Mouse (Mus musculus) stomach, postnatal 0 days (tissue): ENCODE results near the gene Pkp3. TPM values are rescaled to one million over a fixed set of nuclear protein-coding genes. Genes with fewer than 3 reads are reported as not detected.

Source experiments
- ATAC-seq: fragments of 200-750 bp; cut with Nextera tagmentation; 2 replicates; pipeline ENCODE4 v1.8.0; 2017; ENCODE audit not compliant: low FRiP score, low TSS enrichment
- DNase-seq: peaks from one replicate; pipeline ENCODE4 v3.0.0-alpha.2; 2016; ENCODE audit warnings: low spot score
- H3K27ac ChIP-seq: fragments of 300-500 bp; sonication (generic); replicated peaks from 2 replicates; pipeline ENCODE4 v1.5.1; 2014; ENCODE audit warnings: mild to moderate bottlenecking, control low read depth
- H3K27me3 ChIP-seq: fragments of 300-500 bp; sonication (generic); 2 replicates; pipeline ENCODE4 v1.6.1; 2014; ENCODE audit warnings: low read length; ENCODE audit not compliant: control insufficient read depth, insufficient read depth
- H3K36me3 ChIP-seq: fragments of 300-500 bp; sonication (generic); 2 replicates; pipeline ENCODE4 v1.6.1; 2014; ENCODE audit warnings: low read length, mixed read lengths; ENCODE audit not compliant: control insufficient read depth, insufficient read depth
- H3K4me1 ChIP-seq: fragments of 300-500 bp; sonication (generic); replicated peaks from 2 replicates; pipeline ENCODE4 v1.6.1; 2014; ENCODE audit warnings: antibody characterized with exemption; ENCODE audit not compliant: control insufficient read depth, insufficient read depth
- H3K4me2 ChIP-seq: fragments of 300-500 bp; sonication (generic); replicated peaks from 2 replicates; pipeline ENCODE4 v1.6.1; 2014; ENCODE audit warnings: low read depth, mild to moderate bottlenecking, control low read depth, moderate library complexity
- H3K4me3 ChIP-seq: fragments of 300-500 bp; sonication (generic); 2 replicates; pipeline ENCODE4 v1.5.1; 2014; ENCODE audit warnings: low read depth, low read length, control low read depth
- H3K9ac ChIP-seq: fragments of 300-500 bp; sonication (generic); 2 replicates; pipeline ENCODE4 v1.6.1; 2014; ENCODE audit warnings: mild to moderate bottlenecking, low read length, control low read depth, mixed read lengths
- H3K9me3 ChIP-seq: fragments of 300-500 bp; sonication (generic); 2 replicates; pipeline ENCODE4 v1.6.1; 2016; ENCODE audit warnings: low read length; ENCODE audit not compliant: control insufficient read depth
- CTCF ChIP-seq: IDR thresholded peaks from 2 replicates; pipeline ENCODE4 v1.5.1; 2016; ENCODE audit warnings: antibody characterized with exemption, low read depth, mild to moderate bottlenecking, moderate library complexity
- EP300 ChIP-seq: optimal IDR thresholded peaks from 2 replicates; pipeline ENCODE3; 2016; ENCODE audit warnings: antibody characterized with exemption
- WGBS: fragments of 180-500 bp; shearing (Covaris S2); extraction: QIAGEN DNeasy Blood & Tissue Kit; methylation state at CpG from one replicate; pipeline ENCODE4 v1.1.7; 2014; 5-methylcytosine and 5-hydroxymethylcytosine counted together
- polyA plus RNA-seq: library from polyadenylated mRNA; unstranded; fragments of >200 nt; fragmentation: Nextera tagmentation; extraction: Ambion mirVana; gene quantifications from 2 replicates; pipeline ENCODE4 v1.2.1, GENCODE M21; 2015

Gene Pkp3
- polyA plus RNA-seq, 1 experiment from 2014 or later, result 97.9 TPM

DNA sequence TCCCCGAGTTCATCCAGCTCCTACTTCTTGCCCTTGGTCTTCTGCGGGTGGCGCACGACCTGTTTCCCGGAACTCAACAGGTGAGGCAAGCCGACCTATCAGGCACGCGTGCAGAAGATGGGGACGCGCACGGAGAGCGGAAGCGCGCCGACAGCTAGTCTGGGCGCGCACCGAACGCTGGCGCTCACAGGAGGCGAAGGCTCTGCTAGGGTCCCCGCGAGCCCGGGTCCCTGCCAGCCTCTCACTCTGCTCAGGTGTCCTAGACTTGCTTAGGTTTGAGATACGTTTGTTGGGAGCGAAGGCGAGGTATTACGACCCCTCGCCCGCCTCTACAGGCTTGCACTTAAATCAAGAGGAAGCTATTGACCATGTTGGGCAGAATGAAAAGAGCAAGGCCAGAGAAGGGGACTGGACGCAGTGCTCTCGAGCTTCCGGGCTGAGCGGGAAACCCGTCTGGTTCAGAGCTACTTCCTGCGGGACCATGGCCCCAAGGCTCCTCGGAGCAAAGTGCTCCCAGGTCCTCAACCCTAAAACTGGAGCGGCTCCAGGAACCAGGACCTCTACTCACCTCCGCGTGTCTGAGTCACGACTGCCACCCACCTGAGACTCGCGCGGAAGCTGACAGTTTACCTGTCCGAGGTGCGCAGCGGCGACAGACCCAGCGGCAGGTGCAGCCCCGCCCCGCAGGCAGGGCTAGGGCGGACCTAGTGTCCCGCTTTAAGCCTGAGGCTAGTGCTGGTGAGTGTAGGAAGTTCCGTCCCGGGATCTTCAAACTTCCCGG lies 22.1 kb downstream of the Pkp3 start, which contains the start of gene Sigirr:
Gene Sigirr (minus strand): TSS at position 662 of the 781 bp plus-strand sequence.
- Histone ChIP-seq H3K9ac (peak within 1 kb of the TSS; percentile 56), H3K4me3 (peak within 1 kb of the TSS; percentile 39), H3K27me3 (no peaks in the 10 kb centered on the region), H3K4me1 (no peaks in the 10 kb centered on the region), H3K9me3 (no peaks in the 10 kb centered on the region), H3K27ac (peak within 1 kb of the TSS; percentile 67), H3K4me2 (peak within 1 kb of the TSS; percentile 79), H3K36me3 (no peaks in the 10 kb centered on the region)
- TF ChIP-seq EP300 (no peak), CTCF (0 out of 2 replicates have a peak, but pooled peaks have one; percentile 3)
- WGBS, result under 1% methylated on average over 56 of the region's 56 CpGs
- ATAC-seq (peak; percentile 74), DNase-seq (peak; percentile 85)

GRCm38 (mm10) chr7:141103161-141103560 lies 25.1 kb downstream of the Pkp3 start:
- H3K4me1 ChIP-seq, result no peaks in the 10 kb centered on the region
- WGBS, result 57% methylated on average over 3 of the region's 3 CpGs
- H3K36me3 ChIP-seq, result no peaks in the 10 kb centered on the region
- DNase-seq (no peak), ATAC-seq (no peak)
- no peaks in the 10 kb centered on the region for H3K9me3 ChIP-seq
- TF ChIP-seq CTCF (no peak), EP300 (no peak)
- H3K4me2 ChIP-seq, result no peak overlapping the region
- H3K27ac ChIP-seq, result no peak overlapping the region
- no peak overlapping the region for H3K4me3 ChIP-seq
- H3K27me3 ChIP-seq, result no peaks in the 10 kb centered on the region
- H3K9ac ChIP-seq, result no peak overlapping the region

GRCm38 (mm10) chr7:141115874-141116273 lies 37.9 kb downstream of the Pkp3 start:
- TF ChIP-seq EP300, result no peak
- no peak for TF ChIP-seq CTCF
- Histone ChIP-seq H3K36me3 (no peaks in the 10 kb centered on the region), H3K9me3 (no peaks in the 10 kb centered on the region), H3K4me3 (no peak overlapping the region), H3K4me2 (no peak overlapping the region), H3K9ac (no peak overlapping the region), H3K27ac (no peak overlapping the region), H3K4me1 (no peaks in the 10 kb centered on the region), H3K27me3 (no peaks in the 10 kb centered on the region)
- ATAC-seq, result no peak
- DNase-seq, result no peak
- WGBS, result 79% methylated on average over 9 of the region's 9 CpGs

DNA sequence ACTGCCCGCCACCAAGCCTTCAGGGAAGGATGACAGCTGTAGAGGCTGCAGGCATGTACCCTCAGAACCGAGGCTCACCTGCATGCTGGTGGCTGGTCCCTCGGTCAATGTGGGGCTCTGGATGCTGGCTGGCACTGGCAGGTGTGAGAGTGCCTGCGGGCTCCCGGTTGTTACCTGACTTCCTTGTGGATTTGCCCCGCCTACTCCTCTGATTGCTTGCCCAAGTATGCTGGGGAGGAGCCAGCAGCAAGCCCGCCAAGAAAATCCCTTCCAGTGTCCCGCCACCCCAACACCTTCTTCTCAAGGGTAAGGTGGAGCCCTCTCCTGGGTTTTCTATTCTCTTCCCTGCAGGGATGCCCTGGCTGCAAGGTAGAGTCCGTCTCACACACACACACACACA lies 39.6 kb downstream of the Pkp3 start, which contains the start of gene Ano9:
Gene Ano9 (minus strand): TSS at position 171 of the 400 bp plus-strand sequence.
- peak; percentile 80 for DNase-seq

DNA sequence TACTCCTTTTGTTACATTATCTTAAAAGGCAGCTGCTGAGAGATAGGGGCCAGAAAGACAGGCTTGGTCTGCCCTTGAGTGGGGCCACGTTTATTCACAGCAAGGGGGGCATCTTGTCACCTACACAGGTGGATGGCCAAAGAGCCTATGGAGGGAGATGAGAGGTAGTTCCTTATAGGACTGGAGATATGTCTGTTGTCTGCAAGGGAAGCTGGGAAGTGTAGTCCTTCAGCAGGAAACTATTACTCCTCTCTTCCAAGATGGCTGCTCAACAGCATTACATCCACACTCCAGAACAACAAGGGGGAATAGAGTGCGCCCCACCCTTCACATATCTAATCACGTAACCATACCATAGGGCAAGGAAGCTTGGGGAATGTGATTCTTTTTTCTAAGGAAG lies 41.5 kb downstream of the Pkp3 start:
- 64% methylated on average over 3 of the region's 3 CpGs for WGBS
- no peak overlapping the region for H3K4me2 ChIP-seq
- no peaks in the 10 kb centered on the region for H3K9me3 ChIP-seq
- H3K27ac ChIP-seq, result no peak overlapping the region
- no peak for DNase-seq
- H3K4me1 ChIP-seq, result peaks cover 3% of the 10 kb centered on the region
- TF ChIP-seq EP300 (no peak), CTCF (no peak)
- H3K36me3 ChIP-seq, result no peaks in the 10 kb centered on the region
- no peak overlapping the region for H3K9ac ChIP-seq
- H3K27me3 ChIP-seq, result no peaks in the 10 kb centered on the region
- ATAC-seq, result no peak
- H3K4me3 ChIP-seq, result no peak overlapping the region

More for the DNA sequence above, 39.6 kb downstream of the Pkp3 start, which contains the start of gene Ano9:
- Histone ChIP-seq H3K27ac (peak within 1 kb of the TSS; percentile 69), H3K4me1 (peaks cover 3% of the 10 kb centered on the region), H3K9me3 (no peaks in the 10 kb centered on the region), H3K4me3 (peak within 1 kb of the TSS; percentile 23; the same call in 1 of the 2 replicates), H3K36me3 (no peaks in the 10 kb centered on the region), H3K27me3 (no peaks in the 10 kb centered on the region), H3K4me2 (peak within 1 kb of the TSS; percentile 53), H3K9ac (0 out of 2 replicates have a peak within 1 kb of the TSS, but pooled peaks have one; percentile 31)
- ATAC-seq, result peak; percentile 61
- 8% methylated on average over 9 of the region's 9 CpGs for WGBS
- TF ChIP-seq CTCF (no peak), EP300 (no peak)

GRCm38 (mm10) chr7:141120605-141121004 lies 42.6 kb downstream of the Pkp3 start:
- no peaks in the 10 kb centered on the region for H3K9me3 ChIP-seq
- ATAC-seq, result no peak
- no peak overlapping the region for H3K9ac ChIP-seq
- H3K27me3 ChIP-seq, result no peaks in the 10 kb centered on the region
- no peak overlapping the region for H3K4me3 ChIP-seq
- H3K4me1 ChIP-seq, result peaks cover 3% of the 10 kb centered on the region
- no peak overlapping the region for H3K27ac ChIP-seq
- 75% methylated on average over 3 of the region's 3 CpGs for WGBS
- no peak for DNase-seq
- H3K4me2 ChIP-seq, result no peak overlapping the region
- H3K36me3 ChIP-seq, result no peaks in the 10 kb centered on the region
- no peak for TF ChIP-seq CTCF
- no peak for TF ChIP-seq EP300
